Mouse (Mus musculus) kidney, adult 2 months (tissue): ENCODE measurements around the gene Cxcl17. TPM values are rescaled to one million over a fixed set of nuclear protein-coding genes. Genes with fewer than 3 reads are reported as not detected.
"Not testable (repeated sequence)": the region's sequence is repeated elsewhere in the genome, so short reads cannot be mapped to it uniquely, and the experiment has no call there.

Source experiments
- DNase-seq: peaks from one replicate; pipeline ENCODE4 v3.0.0; 2021
- H3K27ac ChIP-seq: fragments of 200-500 bp; 2 replicates; pipeline ENCODE4 v1.5.1; 2012; ENCODE audit warnings: low read depth, low read length, control low read depth, inconsistent platforms; ENCODE audit not compliant: insufficient read depth
- H3K27me3 ChIP-seq: fragments of 200-500 bp; replicated peaks from 2 replicates; pipeline ENCODE4 v1.6.1; 2012; ENCODE audit warnings: mild to moderate bottlenecking, moderate library complexity, low read length, inconsistent platforms; ENCODE audit not compliant: control insufficient read depth, insufficient read depth
- H3K36me3 ChIP-seq: fragments of 200-500 bp; 2 replicates; pipeline ENCODE4 v1.6.1; 2012; ENCODE audit warnings: mild to moderate bottlenecking, moderate library complexity, low read length, inconsistent platforms; ENCODE audit not compliant: control insufficient read depth, insufficient read depth
- H3K4me1 ChIP-seq: fragments of 200-500 bp; 2 replicates; pipeline ENCODE4 v1.6.1; 2011; ENCODE audit warnings: low read length; ENCODE audit not compliant: control insufficient read depth, insufficient read depth
- H3K4me3 ChIP-seq: fragments of 200-500 bp; 2 replicates; pipeline ENCODE4 v1.5.1; 2011; ENCODE audit warnings: mild to moderate bottlenecking, low read depth, low read length, control low read depth; ENCODE audit not compliant: insufficient read depth
- CTCF ChIP-seq: fragments of 200-500 bp; conservative IDR thresholded peaks from 2 replicates; pipeline ENCODE4 v1.5.1; 2011; ENCODE audit warnings: low read depth, mild to moderate bottlenecking, control low read depth, low read length, moderate library complexity, mixed read lengths; ENCODE audit not compliant: insufficient read depth, insufficient read length
- POLR2A ChIP-seq: fragments of 200-500 bp; IDR thresholded peaks from one replicate; pipeline ENCODE4 v1.6.1; 2011; ENCODE audit warnings: low read depth, low read length, control low read depth
- WGBS: fragments of 180-500 bp; shearing (Covaris S2); methylation state at CpG from one replicate; pipeline ENCODE4 v1.1.7; 2018; 5-methylcytosine and 5-hydroxymethylcytosine counted together
- polyA plus RNA-seq: library from polyadenylated mRNA; depleted of rRNA; stranded (reverse); fragments of >200 nt; gene quantifications from 2 replicates; pipeline ENCODE4 v1.2.3, GENCODE M21; 2012

The Cxcl17 gene
- polyA plus RNA-seq, 1 experiment = 0.11 TPM

DNA sequence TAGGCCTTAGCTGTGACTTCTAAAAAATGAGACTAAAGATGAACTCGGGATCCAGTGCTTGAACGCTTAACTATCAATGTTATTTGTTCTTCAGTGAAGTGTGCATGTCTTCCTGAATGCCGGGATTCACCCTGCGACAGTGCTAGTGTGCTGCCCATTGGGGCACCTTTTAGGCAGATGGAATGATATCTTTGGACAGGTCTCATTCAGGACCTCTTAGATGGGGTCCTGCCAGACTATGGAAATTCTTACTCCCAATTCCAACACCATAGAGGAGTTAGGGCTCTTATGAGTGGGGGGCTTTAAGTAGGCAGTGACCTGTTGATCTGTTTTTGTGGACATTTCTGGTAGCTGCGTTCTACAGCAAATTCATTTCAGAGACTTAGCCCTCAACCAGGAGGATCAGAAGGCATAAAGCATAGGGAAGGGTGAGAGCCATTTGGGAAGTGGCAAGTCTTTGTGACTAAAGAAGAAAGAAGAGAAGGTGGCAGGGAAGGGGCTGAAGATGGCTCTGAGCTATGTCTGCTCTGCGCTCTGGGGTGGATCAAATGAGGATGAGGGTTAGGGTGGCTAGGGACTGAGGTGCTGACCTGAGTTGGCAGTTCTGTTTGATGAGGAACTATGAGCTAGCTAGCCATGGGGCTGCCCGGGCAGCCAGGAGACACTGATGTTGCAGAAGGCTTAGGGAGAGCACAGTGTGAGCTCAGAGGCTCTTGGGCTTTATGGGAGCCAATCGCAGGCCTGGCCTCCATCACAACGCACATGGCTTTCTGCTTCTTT, 21.3 kb upstream of the Cxcl17 start:
- H3K36me3 ChIP-seq = no peaks in the 10 kb centered on the region
- H3K4me3 ChIP-seq = no peak overlapping the region
- no peak for DNase-seq
- peak overlapping the region; percentile 58 for H3K27ac ChIP-seq
- TF ChIP-seq CTCF (no peak), POLR2A (no peak)
- WGBS = 86% methylated on average over 9 of the region's 9 CpGs
- H3K4me1 ChIP-seq = peaks cover 2% of the 10 kb centered on the region; the same call in 1 of the 2 replicates
- H3K27me3 ChIP-seq = no peaks in the 10 kb centered on the region

- 42% methylated on average over 5 of the region's 5 CpGs for WGBS
- no peak overlapping the region for H3K4me3 ChIP-seq
These were observed 20.4 kb upstream of the Cxcl17 start for GRCm38 (mm10) chr7:25433007-25433541.

GRCm38 (mm10) chr7:25432381-25432780, 19.7 kb upstream of the Cxcl17 start:
- TF ChIP-seq POLR2A = no peak
- peaks cover 2% of the 10 kb centered on the region; the same call in 1 of the 2 replicates for H3K4me1 ChIP-seq
- no peak overlapping the region for H3K4me3 ChIP-seq
- no peak overlapping the region for H3K27ac ChIP-seq
- H3K36me3 ChIP-seq = no peaks in the 10 kb centered on the region
- WGBS = 92% methylated on average over 6 of the region's 6 CpGs
- DNase-seq = no peak
- no peaks in the 10 kb centered on the region for H3K27me3 ChIP-seq

More at GRCm38 (mm10) chr7:25433007-25433541, 20.4 kb upstream of the Cxcl17 start:
- Histone ChIP-seq H3K27me3 (no peaks in the 10 kb centered on the region), H3K4me1 (peaks cover 2% of the 10 kb centered on the region; the same call in 1 of the 2 replicates), H3K27ac (peak overlapping the region; percentile 28; the same call in 1 of the 2 replicates), H3K36me3 (no peaks in the 10 kb centered on the region)
- TF ChIP-seq CTCF (no peak), POLR2A (no peak)
- DNase-seq = peak; percentile 64

DNA sequence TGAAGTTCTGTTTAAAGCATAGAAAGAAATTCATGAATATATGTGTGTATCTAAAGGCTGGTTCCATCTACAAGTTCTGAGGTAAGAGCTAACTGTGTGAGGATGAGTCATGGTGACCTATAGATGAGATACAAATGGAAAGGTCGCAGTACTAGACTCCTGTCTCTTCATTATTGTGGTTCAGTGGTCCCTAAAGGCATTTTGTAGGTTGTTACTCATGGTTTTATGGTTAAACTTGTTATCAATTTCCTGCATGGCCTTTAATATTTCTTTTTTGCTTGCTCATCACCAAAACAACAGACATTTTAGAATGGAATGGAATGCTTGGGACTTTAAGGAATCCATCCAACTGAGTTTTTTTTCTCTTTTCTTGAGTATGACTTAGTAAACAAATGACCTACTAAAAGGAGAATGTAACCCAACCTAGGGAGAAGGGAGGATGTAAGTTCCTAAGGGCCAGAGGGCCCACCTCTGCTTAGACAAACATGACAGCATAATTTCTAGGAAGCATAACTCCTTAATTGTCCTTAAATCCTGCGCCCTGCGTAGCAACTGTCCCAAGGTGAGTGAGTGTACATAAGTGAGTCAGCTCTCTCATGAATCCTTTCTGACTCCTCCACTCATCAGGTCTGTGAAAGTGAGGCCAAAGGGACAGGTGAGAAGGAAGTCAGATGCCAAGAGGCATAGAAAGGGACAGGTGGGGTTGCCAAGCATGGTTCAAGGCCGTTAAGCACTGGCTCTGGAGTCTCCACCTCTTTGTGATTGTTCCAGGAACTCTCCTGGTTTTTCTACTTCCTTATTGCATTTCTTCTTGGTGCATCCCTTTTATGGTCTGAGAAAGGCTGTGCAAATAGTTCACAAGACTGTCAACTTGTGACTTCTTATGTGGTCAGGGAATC, 17.4 kb upstream of the Cxcl17 start:
- H3K4me3 ChIP-seq = no peak overlapping the region
- H3K27ac ChIP-seq = no peak overlapping the region
- peaks cover 2% of the 10 kb centered on the region; the same call in 1 of the 2 replicates for H3K4me1 ChIP-seq
- 67% methylated on average over 4 of the region's 4 CpGs for WGBS
- TF ChIP-seq CTCF (no peak), POLR2A (no peak)
- H3K36me3 ChIP-seq = no peaks in the 10 kb centered on the region
- DNase-seq = no peak
- no peaks in the 10 kb centered on the region for H3K27me3 ChIP-seq

DNA sequence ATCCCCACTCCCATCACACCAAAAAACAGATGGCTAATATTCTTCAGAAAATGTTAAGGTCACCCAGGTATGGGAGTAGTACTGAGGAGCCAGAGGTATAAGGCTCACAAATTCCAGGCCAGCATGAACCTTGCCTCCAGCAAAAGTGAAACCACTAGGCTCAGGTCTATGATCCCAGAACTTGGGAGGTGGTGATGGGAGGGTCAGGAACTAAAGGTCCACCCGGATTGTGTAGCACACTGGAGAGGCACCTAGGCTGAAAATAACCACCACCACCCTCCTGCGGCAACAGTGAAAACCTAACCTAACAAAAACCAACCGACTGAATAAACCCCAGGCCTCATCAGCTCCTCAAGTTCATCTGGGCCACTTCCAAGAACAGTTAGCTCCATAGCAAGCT, 15.6 kb upstream of the Cxcl17 start:
- TF ChIP-seq CTCF (no peak), POLR2A (no peak)
- 47% methylated on average over 3 of the region's 3 CpGs for WGBS
- peak; percentile 24 for DNase-seq
- Histone ChIP-seq H3K4me3 (no peak overlapping the region), H3K27ac (0 out of 2 replicates have a peak overlapping the region, but pooled peaks have one; percentile 7), H3K36me3 (no peaks in the 10 kb centered on the region), H3K27me3 (no peaks in the 10 kb centered on the region), H3K4me1 (peaks cover 2% of the 10 kb centered on the region; the same call in 1 of the 2 replicates)

GRCm38 (mm10) chr7:25427144-25427543, 14.5 kb upstream of the Cxcl17 start:
- H3K27me3 ChIP-seq = no peaks in the 10 kb centered on the region
- no peaks in the 10 kb centered on the region for H3K36me3 ChIP-seq
- peaks cover 2% of the 10 kb centered on the region; the same call in 1 of the 2 replicates for H3K4me1 ChIP-seq
- TF ChIP-seq CTCF (no peak), POLR2A (no peak)
- no peak overlapping the region for H3K4me3 ChIP-seq
- no peak overlapping the region for H3K27ac ChIP-seq
- 93% methylated on average over 5 of the region's 5 CpGs for WGBS
- no peak for DNase-seq

- not testable (repeated sequence) for H3K36me3 ChIP-seq, H3K27me3 ChIP-seq, H3K27ac ChIP-seq, H3K4me1 ChIP-seq, H3K4me3 ChIP-seq, DNase-seq
- 93% methylated on average over 4 of the region's 4 CpGs for WGBS
These were observed 13.7 kb upstream of the Cxcl17 start for GRCm38 (mm10) chr7:25426380-25426779.
